Mouse (Mus musculus) central nervous system, embryonic 14 days (tissue): ENCODE data around the gene Gm10401. TPM values are rescaled to one million over a fixed set of nuclear protein-coding genes. Genes with fewer than 3 reads are reported as not detected.

Experiments used
- polyA plus RNA-seq: library from polyadenylated mRNA; depleted of rRNA; stranded (reverse); fragments of >200 nt; gene quantifications from 2 replicates; pipeline ENCODE4 v1.2.3, GENCODE M21; 2012; rRNA removed

Gene Gm10401
- 0.19 and 0.20 TPM in 2 replicates for polyA plus RNA-seq

DNA sequence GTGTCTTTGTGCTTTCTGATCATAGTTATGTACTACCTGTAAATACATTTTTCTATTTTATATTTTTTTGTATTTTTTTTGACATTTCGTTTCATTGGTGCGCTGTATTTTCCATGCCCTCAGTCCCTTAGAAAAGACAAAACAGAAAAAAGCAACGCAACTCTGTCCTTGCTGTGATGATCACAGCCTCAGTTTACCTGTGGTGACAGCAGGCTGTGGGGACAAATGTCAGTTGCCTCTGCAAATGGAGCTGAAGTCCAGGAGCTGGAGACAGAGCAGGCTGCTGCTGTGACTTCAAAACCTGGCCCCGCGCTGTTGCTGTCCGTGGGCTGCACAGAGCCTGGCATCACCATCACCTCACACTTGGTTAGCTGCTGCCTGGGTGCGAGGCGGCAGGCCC lies at the start of gene Gm10401:
Gm10401 (minus strand) TSS at position 101 of the 400 bp plus-strand sequence.

GRCm38 (mm10) chr5:115134234-115135165 lies 36.4 kb upstream of the Gm10401 start, which contains the start of gene Unc119b:
Gene Unc119b (minus strand): TSS chr5:115134975.

DNA sequence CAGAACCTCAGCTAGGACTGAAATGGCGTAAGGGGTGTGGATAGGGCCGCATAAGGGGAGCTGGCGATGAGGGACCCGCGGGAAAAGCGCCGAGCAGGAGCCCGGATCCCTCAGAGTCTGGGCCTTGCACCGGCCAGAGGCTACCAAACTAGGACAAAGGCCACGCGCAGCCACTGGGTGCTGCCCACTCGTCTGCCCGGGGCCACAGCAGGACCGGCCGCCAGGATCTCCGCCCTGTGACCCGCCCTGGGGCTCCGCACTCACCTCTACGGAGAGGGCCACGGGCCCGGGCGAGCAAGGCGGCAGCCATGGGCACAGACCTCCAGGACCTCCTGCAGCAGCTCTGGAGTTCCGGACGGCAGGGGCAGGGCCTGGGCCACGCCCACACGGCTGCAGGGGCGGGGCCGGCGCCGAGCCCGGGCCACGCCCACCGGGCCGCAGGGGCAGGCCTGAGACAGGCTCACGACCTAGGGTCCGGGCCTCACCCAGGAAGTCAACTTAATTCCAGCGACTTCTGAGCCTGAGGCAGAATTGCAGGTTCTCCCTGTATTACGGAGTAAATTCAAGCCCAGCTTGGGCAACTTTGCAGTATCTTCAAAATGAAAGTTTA lies 21.0 kb upstream of the Gm10401 start, which contains the start of gene Acads:
Acads (minus strand) TSS at position 386 of the 610 bp plus-strand sequence.

Other genes starting within 250 kb of the Gm10401 start
- not detected in 2 replicates for gene 4930519G04Rik, start 244.6 kb downstream of the Gm10401 start, polyA plus RNA-seq
- gene Gm9936, start 239.6 kb downstream of the Gm10401 start, polyA plus RNA-seq: 1.2 and 1.3 TPM in 2 replicates
- 7.0 and 9.1 TPM in 2 replicates for gene Oasl2, start 201.4 kb downstream of the Gm10401 start, polyA plus RNA-seq
- gene Oasl1, start 175.1 kb downstream of the Gm10401 start, polyA plus RNA-seq: 1.8 and 2.8 TPM in 2 replicates
- 76.5 and 77.6 TPM in 2 replicates for gene 2210016L21Rik, start 156.1 kb downstream of the Gm10401 start, polyA plus RNA-seq
- gene Hnf1a, start 127.2 kb downstream of the Gm10401 start, polyA plus RNA-seq: not detected in 2 replicates
- 89.8 and 91.5 TPM in 2 replicates for gene Sppl3, start 87.2 kb downstream of the Gm10401 start, polyA plus RNA-seq
- gene Acads, start 21.1 kb upstream of the Gm10401 start, polyA plus RNA-seq: 29.9 and 30.9 TPM in 2 replicates
- 46.4 and 52.1 TPM in 2 replicates for gene Unc119b, start 36.7 kb upstream of the Gm10401 start, polyA plus RNA-seq
- gene Mlec, start 59.9 kb upstream of the Gm10401 start, polyA plus RNA-seq: 69.9 and 98.4 TPM in 2 replicates
- 37.2 and 51.3 TPM in 2 replicates for gene Cabp1, start 96.1 kb upstream of the Gm10401 start, polyA plus RNA-seq
- 61.1 and 61.6 TPM in 2 replicates for gene Pop5, start 137.5 kb upstream of the Gm10401 start, polyA plus RNA-seq
- gene Rnf10, start 174.6 kb upstream of the Gm10401 start, polyA plus RNA-seq: 191 and 195 TPM in 2 replicates
- 19.7 and 20.0 TPM in 2 replicates for gene Coq5, start 181.4 kb upstream of the Gm10401 start, polyA plus RNA-seq
- gene Dynll1, start 202.7 kb upstream of the Gm10401 start, polyA plus RNA-seq: 859 and 994 TPM in 2 replicates
- gene Srsf9, start 228.9 kb upstream of the Gm10401 start, polyA plus RNA-seq: 118 and 124 TPM in 2 replicates
- 27.9 and 28.9 TPM in 2 replicates for gene Gatc, start 242.9 kb upstream of the Gm10401 start, polyA plus RNA-seq
- gene Triap1, start 242.9 kb upstream of the Gm10401 start, polyA plus RNA-seq: 27.5 and 28.2 TPM in 2 replicates